Mouse (Mus musculus) kidney, postnatal 25 days (tissue): ENCODE data around the gene Ankmy1.

Source experiments
- DNase-seq, 2 experiments: peaks; one replicate each; pipeline ENCODE4 v3.0.0; 2021; ENCODE audit warnings: mixed read lengths in 2 of 2

The Ankmy1 gene

DNA sequence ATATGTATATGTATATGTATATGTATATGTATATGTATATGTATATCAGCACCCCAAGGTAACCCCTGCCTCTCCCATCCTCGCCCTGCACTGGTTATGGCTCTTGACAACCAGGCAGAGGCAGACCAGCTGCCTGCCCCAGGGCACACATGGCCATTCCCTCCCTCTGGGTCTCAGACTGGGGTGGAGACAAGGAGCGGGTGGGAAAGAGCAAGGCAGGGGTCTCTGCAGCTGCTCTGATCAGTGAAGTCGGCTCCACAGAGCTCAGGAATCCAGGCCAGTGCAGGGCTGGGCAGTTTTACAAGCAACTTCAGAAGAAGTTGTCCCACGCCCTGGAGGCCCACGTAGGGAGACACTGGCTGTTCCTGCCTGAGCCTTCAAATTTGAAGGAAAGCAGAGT is 88.4 kb downstream of the Ankmy1 start:
- DNase-seq = no peak
